Comparison of ENCODE assay signal across 8 mouse cellular contexts in genomic region chr5:23615586-23616269, GRCm38 (mm10).
DNase-seq lines count a peak whose midpoint lies in the region; ATAC-seq lines count a peak whose summit lies in the region.

No protein-coding gene starts in this region.

- H3K9ac ChIP-seq in kidney, embryonic 14.5 days (ENCODE audit: low read depth, low read length) = peak overlapping the region; percentile 50; the same call in 1 of the 2 replicates
- peak overlapping the region; percentile 62 for H3K9ac ChIP-seq in midbrain, embryonic 16.5 days (ENCODE audit: low read depth, low read length)

- H3K9me3 ChIP-seq in kidney, embryonic 14.5 days (ENCODE audit: control insufficient read depth, low read length) = no peaks in the 10 kb centered on the region
- H3K9me3 ChIP-seq in midbrain, embryonic 16.5 days (replicated peaks; ENCODE audit: control insufficient read depth, low read length, poor library complexity, severe bottlenecking) = no peaks in the 10 kb centered on the region

- H3K27me3 ChIP-seq in kidney, embryonic 14.5 days (ENCODE audit: control insufficient read depth, insufficient read depth, low read length) = no peaks in the 10 kb centered on the region
- no peaks in the 10 kb centered on the region for H3K27me3 ChIP-seq in midbrain, embryonic 16.5 days (ENCODE audit: control insufficient read depth, insufficient read depth, low read depth, low read length)

- H3K4me3 ChIP-seq in kidney, embryonic 14.5 days (ENCODE audit: low read length) = peak overlapping the region; percentile 47
- H3K4me3 ChIP-seq in midbrain, embryonic 16.5 days (ENCODE audit: low read depth, low read length) = peak overlapping the region; percentile 52

- H3K27ac ChIP-seq in kidney, embryonic 14.5 days (ENCODE audit: low read depth, low read length) = peak overlapping the region; percentile 78; the same call in 1 of the 2 replicates
- peak overlapping the region; percentile 86 for H3K27ac ChIP-seq in midbrain, embryonic 16.5 days (ENCODE audit: low read length)

- H3K36me3 ChIP-seq in kidney, embryonic 14.5 days (ENCODE audit: control insufficient read depth, insufficient read depth, low read length) = no peaks in the 10 kb centered on the region
- no peaks in the 10 kb centered on the region for H3K36me3 ChIP-seq in midbrain, embryonic 16.5 days (ENCODE audit: control insufficient read depth, insufficient read depth, low read length)

- peak; percentile 50; the same call in 1 of the 2 replicates for ATAC-seq in kidney, embryonic 14.5 days (ENCODE audit: low FRiP score, low TSS enrichment)
- peak; percentile 59 for ATAC-seq in midbrain, embryonic 16.5 days

- peak overlapping the region; percentile 57 for H3K4me2 ChIP-seq in kidney, embryonic 14.5 days (replicated peaks; ENCODE audit: low read depth, low read length)
- H3K4me2 ChIP-seq in midbrain, embryonic 16.5 days (ENCODE audit: low read length) = peak overlapping the region; percentile 72

- WGBS in kidney, embryonic 14.5 days = 50% methylated on average over 5 of the region's 5 CpGs
- 11% methylated on average over 5 of the region's 5 CpGs for WGBS in midbrain, embryonic 16.5 days

- no peaks in the 10 kb centered on the region for H3K4me1 ChIP-seq in kidney, embryonic 14.5 days (ENCODE audit: control insufficient read depth, insufficient read depth, low read length)
- peaks cover 18% of the 10 kb centered on the region for H3K4me1 ChIP-seq in midbrain, embryonic 16.5 days (ENCODE audit: control insufficient read depth, insufficient read depth, low read length)

- no peak for DNase-seq in kidney, postnatal 14 days
- peak; percentile 58 for DNase-seq in brain, adult 2 months (ENCODE audit: low read depth, low spot score)
- DNase-seq in induced T-regulatory cell, adult 2 months (ENCODE audit: low read depth) = peak; percentile 60
- DNase-seq in cerebellum, adult 9-10 months = no peak
- no peak for DNase-seq in adrenal gland, postnatal 4 days (ENCODE audit: low spot score in 2 of 2)
- DNase-seq in spleen, postnatal 10 days (ENCODE audit: low spot score in 2 of 2) = no peak

Comparison
In these comparisons a context has a peak if more than half of its experiments do, and no peak if none do; other contexts are left out.
1. DNase-seq: peak in brain, adult 2 months (single experiment) and induced T-regulatory cell, adult 2 months (single experiment); none in kidney, postnatal 14 days (single experiment), cerebellum, adult 9-10 months (single experiment), adrenal gland, postnatal 4 days (0 of 2) and spleen, postnatal 10 days (0 of 2).